Mouse (Mus musculus): ENCODE data around the gene Epha8. TPM values are rescaled to one million over a fixed set of nuclear protein-coding genes. Genes with fewer than 3 reads are reported as not detected.

Epha8 gene
- under 1 TPM in 1 of 2 experiments, not detected in 1; 0.01 TPM for polyA plus RNA-seq (2012; fragmentation: generic; extraction: Trizol)

DNA sequence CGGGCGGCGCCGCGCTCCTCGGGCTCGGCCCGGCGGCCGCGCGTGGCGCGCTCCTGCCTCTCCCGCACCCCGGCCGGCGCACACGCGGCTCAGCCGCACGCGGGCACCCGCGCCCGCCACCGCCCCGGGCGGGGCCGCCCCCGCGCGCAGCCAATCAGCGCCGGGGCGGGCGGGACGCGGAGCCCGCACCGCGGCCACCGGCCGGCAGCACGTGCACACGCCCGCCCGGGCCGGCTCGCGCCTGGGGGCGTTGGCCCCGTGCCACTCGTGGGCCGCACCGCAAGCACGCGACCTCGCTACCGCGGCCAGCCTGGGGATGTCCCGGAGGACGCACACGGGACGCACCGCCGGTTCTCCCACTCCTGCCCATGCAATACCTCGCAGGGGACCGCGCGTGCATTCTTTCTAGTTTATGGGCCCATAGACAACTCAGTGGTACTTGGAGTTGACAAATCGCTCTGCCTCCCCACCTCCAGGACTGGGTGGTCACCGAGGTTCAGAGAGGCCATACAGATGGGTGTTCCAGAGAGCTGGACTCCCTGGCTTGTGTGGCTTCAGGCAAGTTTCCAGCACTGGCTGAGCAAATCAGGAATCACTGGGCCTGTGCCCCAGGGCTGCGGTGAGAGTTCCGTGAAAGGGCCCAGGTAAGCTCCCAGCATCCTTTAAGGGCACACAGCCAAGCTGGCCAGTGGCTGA, at the start of gene Epha8:
Epha8 (minus strand) TSS at position 66 of the 696 bp plus-strand sequence.

DNA sequence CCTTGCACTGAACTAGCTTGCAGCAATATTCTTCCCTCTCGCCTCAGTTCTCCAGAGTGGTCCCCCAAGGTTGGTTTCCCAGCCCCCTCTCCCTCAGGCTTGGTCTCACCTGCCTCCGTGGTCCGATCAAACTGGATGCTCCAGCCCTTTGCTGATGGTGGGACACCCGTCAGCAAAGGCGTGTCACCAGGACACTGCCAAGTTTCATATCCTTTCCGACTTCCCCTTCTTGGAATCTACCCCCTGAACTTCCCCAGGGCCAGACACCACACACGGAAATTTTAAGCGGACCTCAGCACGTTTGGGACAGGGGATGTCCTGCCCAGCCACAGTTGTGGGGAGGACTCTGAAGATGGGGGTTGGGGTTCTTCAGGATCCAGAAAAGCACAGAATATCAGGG, 58.0 kb downstream of the Epha8 start, which contains the start of gene C1qa:
C1qa (minus strand) TSS at position 167 of the 400 bp plus-strand sequence.

DNA sequence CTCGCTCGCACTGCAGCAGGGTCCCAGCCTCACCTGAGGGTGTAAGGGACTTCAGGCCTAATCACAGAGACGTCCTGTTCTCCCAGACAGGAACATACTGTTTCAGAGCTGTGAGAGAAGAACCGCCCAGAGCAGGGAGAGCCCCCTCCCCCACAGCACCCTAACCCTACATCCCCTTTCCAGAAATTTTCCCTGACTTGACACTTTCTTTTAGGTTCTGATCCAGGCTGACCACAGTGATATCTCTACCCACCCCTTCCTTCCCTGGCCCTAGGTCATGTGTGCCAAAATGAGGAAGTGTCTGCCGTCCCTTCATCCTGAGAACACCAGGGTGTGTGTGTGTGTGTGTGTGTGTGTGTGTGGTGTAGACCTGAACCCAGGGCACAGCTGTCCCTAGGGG, 63.8 kb downstream of the Epha8 start, which contains the start of gene C1qc:
C1qc (minus strand) TSS at position 255 of the 400 bp plus-strand sequence.

DNA sequence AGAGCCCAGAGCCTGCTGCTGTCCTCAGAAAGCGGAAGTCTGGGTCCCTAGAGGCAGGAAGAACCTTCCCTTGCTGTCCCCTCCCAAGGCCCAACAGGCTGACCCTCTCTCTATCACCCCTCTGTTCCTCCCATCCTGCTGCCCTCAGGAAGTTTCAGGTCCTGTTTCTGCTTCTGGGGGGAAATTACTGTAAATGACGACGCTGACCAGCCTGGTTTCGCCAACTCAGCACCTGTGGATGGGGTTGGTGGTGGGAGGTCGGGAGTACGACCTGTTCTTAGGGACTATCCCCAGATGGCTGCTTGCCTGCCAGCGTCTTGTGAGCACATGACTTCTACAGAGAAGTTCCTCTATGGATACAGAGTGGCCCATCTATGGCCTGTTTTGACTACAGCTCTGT, 70.5 kb downstream of the Epha8 start, which contains the start of gene C1qb:
C1qb (minus strand) TSS at position 87 of the 400 bp plus-strand sequence.

Other genes starting within 250 kb of the Epha8 start
- gene Ephb2, start 120.8 kb downstream of the Epha8 start, polyA plus RNA-seq (2012; fragmentation: generic; extraction: Trizol): 10 to 100 TPM in 1 of 2 experiments, 1 to 10 TPM in 1; 6.6 to 19.7 TPM
- gene C1qb, start 70.6 kb downstream of the Epha8 start, polyA plus RNA-seq (2012; fragmentation: generic; extraction: Trizol): not detected
- gene C1qc, start 63.8 kb downstream of the Epha8 start, polyA plus RNA-seq (2012; fragmentation: generic; extraction: Trizol): not detected
- not detected for gene C1qa, start 58.0 kb downstream of the Epha8 start, polyA plus RNA-seq (2012; fragmentation: generic; extraction: Trizol)
- 1 to 10 TPM; 1.1 to 5.0 TPM for gene Zbtb40, start 92.0 kb upstream of the Epha8 start, polyA plus RNA-seq (2012; fragmentation: generic; extraction: Trizol)

Measured in C3H10T1/2 (cell line).